Mouse (Mus musculus) thymus, adult 18-20 months (tissue): ENCODE data around the gene Obp2a.
"Not testable (repeated sequence)": the region's sequence is repeated elsewhere in the genome, so short reads cannot be mapped to it uniquely, and the experiment has no call there.

Experiments
- DNase-seq, 2 experiments: peaks; one replicate each; pipeline ENCODE4 v3.0.0; 2022; ENCODE audit warnings: mixed read lengths in 2 of 2

Gene Obp2a

DNA sequence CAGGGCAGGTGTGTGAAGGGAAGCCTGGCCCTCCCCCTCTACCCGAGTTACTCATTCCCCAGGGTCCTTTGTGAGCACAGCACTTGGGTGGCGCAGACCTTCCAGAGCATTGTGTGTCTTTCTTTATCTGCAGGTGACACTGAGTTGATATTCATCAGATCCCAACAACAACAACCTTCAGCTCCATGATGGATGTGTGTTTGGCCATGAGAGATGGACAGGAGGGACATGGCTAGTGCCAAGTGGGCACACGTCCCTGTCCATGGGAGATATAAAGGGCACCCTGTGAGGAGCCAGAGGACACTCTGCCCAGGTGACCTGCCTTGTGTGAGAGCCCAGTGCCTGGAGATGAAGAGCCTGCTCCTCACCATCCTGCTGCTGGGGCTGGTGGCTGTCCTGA lies at the start of gene Obp2a:
Obp2a (plus strand) TSS at position 301 of the 400 bp plus-strand sequence.
- not testable (repeated sequence) for DNase-seq

GRCm38 (mm10) chr2:25652902-25653301 lies 46.9 kb upstream of the Obp2a start, which contains the start of gene Lcn8:
Gene Lcn8, plus strand, starts transcription at chr2:25653120.
- no peak for DNase-seq

- DNase-seq: no peak
These were observed 45.3 kb upstream of the Obp2a start for GRCm38 (mm10) chr2:25654502-25654901.

- no peak for DNase-seq
These were observed 43.2 kb upstream of the Obp2a start for GRCm38 (mm10) chr2:25656691-25657090.

- DNase-seq: no peak
These were observed 42.6 kb upstream of the Obp2a start for GRCm38 (mm10) chr2:25657246-25657645.

DNA sequence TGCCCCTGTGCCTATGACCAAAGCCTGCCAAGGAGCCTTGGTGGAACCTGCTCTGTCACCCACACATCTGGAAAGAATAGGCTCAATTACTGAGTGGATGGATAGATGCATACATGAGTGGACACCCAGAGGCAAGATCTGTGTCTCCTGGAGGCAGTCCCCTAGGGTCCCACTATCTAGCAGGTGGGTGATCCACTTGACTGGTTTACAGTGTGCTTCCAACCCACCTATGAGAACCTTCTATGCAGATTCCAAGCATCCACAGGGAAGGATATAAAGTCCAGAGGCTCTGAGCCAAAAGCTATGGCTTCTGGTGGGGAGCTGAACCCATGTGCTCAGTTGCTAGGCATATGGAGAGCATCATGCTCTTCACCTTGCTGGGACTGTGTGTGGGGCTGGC lies 42.2 kb upstream of the Obp2a start, which contains the start of gene Lcn5:
Lcn5 (plus strand) TSS at position 301 of the 400 bp plus-strand sequence.
- DNase-seq: no peak

GRCm38 (mm10) chr2:25660279-25660678 lies 39.6 kb upstream of the Obp2a start:
- DNase-seq: no peak

- DNase-seq: no peak
These were observed 38.4 kb upstream of the Obp2a start for GRCm38 (mm10) chr2:25661245-25661970.

DNA sequence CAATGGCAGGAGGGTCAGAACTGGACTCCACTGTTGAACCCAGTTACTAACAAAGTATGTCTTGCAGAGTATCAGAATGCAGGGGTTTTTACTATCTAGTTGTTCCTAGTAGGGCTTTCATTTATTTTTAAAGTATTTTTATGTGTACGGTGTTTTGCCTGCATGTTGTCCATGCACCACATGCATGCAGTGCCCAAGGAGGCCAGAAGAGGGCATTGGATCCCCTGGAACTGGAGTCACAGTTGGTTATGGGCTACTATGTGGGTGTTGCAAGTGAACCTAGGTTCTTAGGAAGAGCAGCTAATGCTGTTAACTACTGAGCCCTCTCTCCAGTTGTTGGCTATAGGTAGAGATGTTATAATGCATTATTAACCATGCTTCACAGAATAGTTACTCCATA lies 36.3 kb upstream of the Obp2a start:
- peak in 1 of 2 experiments; percentile 44 for DNase-seq

GRCm38 (mm10) chr2:25664125-25664524 lies 35.7 kb upstream of the Obp2a start:
- DNase-seq: no peak

- no peak for DNase-seq
These were observed 33.3 kb upstream of the Obp2a start for GRCm38 (mm10) chr2:25666516-25666915.

- no peak for DNase-seq
These were observed 23.4 kb upstream of the Obp2a start, which contains the start of gene Lcn6 for GRCm38 (mm10) chr2:25676486-25676885. Gene Lcn6, plus strand, starts transcription at chr2:25676786.

GRCm38 (mm10) chr2:25679559-25679958 lies 20.3 kb upstream of the Obp2a start:
- DNase-seq: peak; percentile 43 to 73

GRCm38 (mm10) chr2:25682426-25682825 lies 17.4 kb upstream of the Obp2a start, which contains the start of gene Lcn10:
Gene Lcn10, plus strand, starts transcription at chr2:25682726.
- DNase-seq: no peak

DNA sequence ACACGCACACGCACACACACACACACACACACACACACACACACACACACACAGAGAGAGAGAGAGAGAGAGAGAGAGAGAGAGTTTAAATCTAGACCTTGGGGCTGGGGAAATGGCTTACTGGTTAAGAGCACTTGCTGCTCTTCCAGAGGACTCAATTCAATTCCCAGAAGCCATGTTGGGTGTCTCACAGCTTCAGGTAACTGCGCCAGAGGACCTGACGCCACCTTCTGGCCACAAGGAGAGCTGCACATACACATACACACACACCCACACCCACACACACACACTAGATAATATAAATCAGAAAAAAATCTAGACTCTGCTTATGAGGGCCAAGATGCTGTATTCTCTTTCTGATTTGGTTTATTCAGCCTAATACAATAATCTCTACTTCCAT lies 12.9 kb upstream of the Obp2a start:
- DNase-seq: no peak

DNA sequence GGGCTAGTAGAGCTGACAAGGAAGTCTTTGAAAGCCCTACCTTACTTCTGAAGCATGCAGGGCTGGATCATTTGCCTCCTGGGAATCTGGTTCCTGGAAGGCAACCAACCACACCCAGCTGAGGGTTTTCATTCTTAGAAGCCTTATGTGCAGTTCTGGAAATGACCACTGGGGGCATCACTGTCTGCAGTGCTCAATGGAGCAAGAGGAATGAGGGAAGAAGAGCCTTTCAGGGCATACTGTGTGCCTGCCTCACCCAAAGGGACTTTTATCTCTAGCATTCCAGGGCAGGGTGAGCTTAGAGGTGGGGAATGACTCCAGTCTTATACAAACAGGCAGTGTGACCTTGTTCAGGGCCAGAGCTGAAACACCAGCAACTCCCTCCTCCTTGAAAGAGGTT lies 5.2 kb upstream of the Obp2a start:
- DNase-seq: peak in 1 of 2 experiments; percentile 21

DNA sequence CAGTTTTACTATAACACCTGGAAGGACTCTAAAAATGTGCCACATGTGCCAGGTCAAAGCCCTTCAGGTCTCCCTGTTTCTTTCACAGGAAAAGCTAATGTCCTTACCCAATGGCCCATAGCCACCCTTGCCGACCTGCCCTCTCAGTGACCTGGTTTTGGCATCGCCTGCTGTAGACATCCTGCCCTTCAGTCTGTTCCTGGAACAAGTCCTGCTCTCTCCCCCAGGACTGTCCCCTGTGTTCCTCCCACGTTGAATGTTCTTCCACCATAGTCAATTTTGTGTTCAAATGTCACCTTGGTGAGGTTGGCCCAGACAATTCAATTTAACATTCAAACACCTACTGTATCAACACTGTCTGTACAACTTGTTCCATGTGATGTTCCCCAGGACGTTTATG lies 2.9 kb upstream of the Obp2a start:
- DNase-seq: no peak

- DNase-seq: no peak
These were observed 1.1 kb upstream of the Obp2a start for GRCm38 (mm10) chr2:25698696-25699095.

GRCm38 (mm10) chr2:25701001-25701400 lies 1.2 kb downstream of the Obp2a start:
- DNase-seq: no peak

DNA sequence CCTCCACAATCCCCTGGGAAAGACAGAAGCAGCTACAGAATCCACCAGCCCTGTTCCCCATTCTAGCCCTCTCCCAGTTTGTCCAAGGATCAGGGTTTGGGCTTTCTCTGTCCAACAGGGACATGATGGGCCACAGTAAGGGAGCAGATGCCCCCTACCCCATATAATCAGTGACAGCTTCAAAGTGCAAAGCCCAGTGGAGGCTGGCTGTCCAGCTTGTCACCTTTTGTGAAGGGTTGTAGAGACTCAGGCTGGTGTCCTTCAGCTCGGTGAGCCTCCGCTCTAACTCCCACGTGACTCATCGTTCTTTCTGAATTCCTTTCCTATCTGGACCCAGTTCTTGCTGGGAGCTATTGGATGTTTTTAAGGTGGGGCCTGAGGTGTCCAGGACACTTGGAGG lies 3.9 kb downstream of the Obp2a start:
- DNase-seq: no peak

GRCm38 (mm10) chr2:25706643-25707481 lies 7.0 kb downstream of the Obp2a start, which contains the start of gene Bmyc:
Gene Bmyc, plus strand, starts transcription at chr2:25706739.
- DNase-seq: peak; percentile 73 to 79

GRCm38 (mm10) chr2:25708121-25708520 lies 8.3 kb downstream of the Obp2a start:
- no peak for DNase-seq

GRCm38 (mm10) chr2:25709056-25709455 lies 9.2 kb downstream of the Obp2a start:
- not testable (repeated sequence) for DNase-seq

GRCm38 (mm10) chr2:25709791-25710190 lies 9.9 kb downstream of the Obp2a start:
- DNase-seq: not testable (repeated sequence)
